Mouse (Mus musculus): ENCODE measurements around the gene Smyd3. TPM values are rescaled to one million over a fixed set of nuclear protein-coding genes. Genes with fewer than 3 reads are reported as not detected.

The Smyd3 gene
- polyA plus RNA-seq, 1 experiment from 2014 or later = 9.5 TPM

- no peaks in the 10 kb centered on the region for H3K9me3 ChIP-seq (replicated peaks)
Measured at GRCm38 (mm10) chr1:178940353-178940752, 577.5 kb downstream of the Smyd3 start.

DNA sequence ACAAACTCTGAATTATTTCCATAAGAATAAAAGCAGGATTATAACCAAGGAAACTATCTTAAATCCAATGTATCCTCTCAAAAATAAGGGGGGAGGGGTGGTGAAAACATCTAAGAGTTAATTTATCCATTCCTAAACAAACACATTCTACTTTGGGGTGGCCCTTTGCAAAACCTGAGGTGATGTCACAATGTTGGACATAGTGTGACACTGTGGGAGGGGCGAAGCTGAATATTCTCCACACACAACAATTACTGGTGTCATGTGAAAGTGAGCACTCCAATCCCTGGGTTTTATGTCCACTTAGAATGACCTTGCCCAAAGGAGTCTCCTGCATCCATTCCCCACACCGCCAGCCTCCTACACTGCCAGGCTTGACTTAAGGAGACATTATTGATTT lies 580.9 kb downstream of the Smyd3 start:
- no peak for ATAC-seq
- peaks cover 9% of the 10 kb centered on the region; the same call in 1 of the 2 replicates for H3K27me3 ChIP-seq (replicated peaks)
- H3K4me2 ChIP-seq = no peak overlapping the region
- H3K27ac ChIP-seq = no peak overlapping the region
- H3K4me3 ChIP-seq = no peak overlapping the region
- H3K9ac ChIP-seq = no peak overlapping the region
- no peaks in the 10 kb centered on the region for H3K36me3 ChIP-seq
- no peaks in the 10 kb centered on the region for H3K4me1 ChIP-seq
- H3K9me3 ChIP-seq (replicated peaks) = no peaks in the 10 kb centered on the region
- 68% methylated on average over 2 of the region's 2 CpGs for WGBS (ENCODE audit: insufficient replicate concordance)

More at GRCm38 (mm10) chr1:178940353-178940752, 577.5 kb downstream of the Smyd3 start:
- 0 out of 2 replicates have a peak, but pooled peaks cover 9% of the 10 kb centered on the region for H3K27me3 ChIP-seq (replicated peaks)
- no peaks in the 10 kb centered on the region for H3K36me3 ChIP-seq
- ATAC-seq = no peak
- no peak overlapping the region for H3K4me2 ChIP-seq
- WGBS (ENCODE audit: insufficient replicate concordance) = 68% methylated on average over 4 of the region's 4 CpGs
- no peaks in the 10 kb centered on the region for H3K4me1 ChIP-seq
- H3K9ac ChIP-seq = no peak overlapping the region
- H3K27ac ChIP-seq = no peak overlapping the region
- H3K4me3 ChIP-seq = no peak overlapping the region

GRCm38 (mm10) chr1:178936457-178936856 lies 581.4 kb downstream of the Smyd3 start:
- no peaks in the 10 kb centered on the region for H3K4me1 ChIP-seq
- WGBS (ENCODE audit: insufficient replicate concordance) = 47% methylated on average over 4 of the region's 4 CpGs

DNA sequence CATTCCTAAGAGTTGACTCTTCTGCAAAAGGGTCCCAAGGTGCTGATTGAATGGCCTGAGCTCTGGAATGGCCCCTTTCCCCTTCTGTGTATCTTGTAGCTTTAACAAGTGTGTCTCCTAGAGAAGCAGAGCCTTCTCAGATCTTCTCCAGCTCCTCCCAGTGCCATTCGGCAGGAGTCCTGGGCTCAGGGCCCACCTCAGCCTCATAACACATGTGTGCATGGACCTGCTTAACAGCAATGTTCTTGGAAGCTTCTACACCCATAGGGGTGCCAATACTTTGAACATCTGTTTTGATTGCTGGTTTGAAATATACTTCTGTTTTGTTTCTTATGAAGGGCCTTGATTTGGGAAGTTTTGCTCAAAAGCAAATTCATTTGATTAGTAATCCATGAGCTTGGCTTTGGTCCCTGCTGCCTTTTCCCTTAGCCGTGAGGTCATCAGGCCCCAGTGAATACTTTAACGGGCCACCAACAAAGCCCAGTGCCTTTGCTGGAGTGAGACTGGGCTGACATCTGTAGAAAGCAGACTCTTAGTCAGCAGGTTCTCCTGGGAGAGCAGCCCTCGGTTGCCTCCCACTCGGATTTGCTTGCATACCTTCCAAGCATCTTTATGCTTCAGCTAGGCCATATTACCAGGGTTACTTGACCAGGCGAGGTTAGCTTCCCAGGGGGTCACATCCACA lies 583.7 kb downstream of the Smyd3 start:
- Histone ChIP-seq H3K36me3 (no peaks in the 10 kb centered on the region), H3K27ac (no peak overlapping the region), H3K9me3 (replicated peaks) (no peaks in the 10 kb centered on the region), H3K4me2 (no peak overlapping the region), H3K4me3 (no peak overlapping the region), H3K27me3 (replicated peaks) (peaks cover 5% of the 10 kb centered on the region; the same call in 1 of the 2 replicates), H3K9ac (no peak overlapping the region), H3K4me1 (no peaks in the 10 kb centered on the region)
- WGBS (ENCODE audit: insufficient replicate concordance) = 65% methylated on average over 6 of the region's 6 CpGs
- ATAC-seq = no peak

More at GRCm38 (mm10) chr1:178936457-178936856, 581.4 kb downstream of the Smyd3 start:
- H3K27ac ChIP-seq = no peak overlapping the region
- no peaks in the 10 kb centered on the region for H3K36me3 ChIP-seq
- no peak overlapping the region for H3K4me2 ChIP-seq
- no peak overlapping the region for H3K9ac ChIP-seq
- no peak for ATAC-seq
- no peak overlapping the region for H3K4me3 ChIP-seq
- H3K9me3 ChIP-seq (replicated peaks) = no peaks in the 10 kb centered on the region
- peaks cover 7% of the 10 kb centered on the region; the same call in 1 of the 2 replicates for H3K27me3 ChIP-seq (replicated peaks)

DNA sequence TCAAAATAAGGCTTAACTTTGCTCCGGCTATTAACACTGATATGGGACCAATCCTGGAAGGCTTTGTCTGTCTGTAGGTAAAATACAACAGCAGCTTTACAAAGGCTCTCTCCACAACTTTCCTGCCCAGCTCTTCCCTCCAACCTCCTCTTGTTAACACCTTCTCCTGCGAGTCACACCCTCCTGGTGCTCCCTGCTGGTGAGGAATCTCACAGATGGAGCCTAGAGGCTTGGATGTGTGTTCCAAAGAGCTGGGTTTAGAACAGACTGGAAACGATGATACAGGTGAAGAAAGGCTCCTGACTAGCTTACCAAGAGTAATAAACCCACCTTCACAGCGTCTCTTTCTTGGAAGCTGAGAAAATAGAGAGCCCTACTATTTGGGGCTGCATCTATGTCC lies 588.3 kb downstream of the Smyd3 start:
- H3K36me3 ChIP-seq = no peaks in the 10 kb centered on the region
- no peak overlapping the region for H3K4me3 ChIP-seq
- no peak overlapping the region for H3K4me2 ChIP-seq
- no peaks in the 10 kb centered on the region for H3K4me1 ChIP-seq
- no peak for ATAC-seq
- H3K27me3 ChIP-seq (replicated peaks) = peaks cover 5% of the 10 kb centered on the region; the same call in 1 of the 2 replicates
- H3K27ac ChIP-seq = no peak overlapping the region
- H3K9ac ChIP-seq = no peak overlapping the region
- H3K9me3 ChIP-seq (replicated peaks) = no peaks in the 10 kb centered on the region
- 32% methylated on average over 4 of the region's 4 CpGs for WGBS (ENCODE audit: insufficient replicate concordance)

DNA sequence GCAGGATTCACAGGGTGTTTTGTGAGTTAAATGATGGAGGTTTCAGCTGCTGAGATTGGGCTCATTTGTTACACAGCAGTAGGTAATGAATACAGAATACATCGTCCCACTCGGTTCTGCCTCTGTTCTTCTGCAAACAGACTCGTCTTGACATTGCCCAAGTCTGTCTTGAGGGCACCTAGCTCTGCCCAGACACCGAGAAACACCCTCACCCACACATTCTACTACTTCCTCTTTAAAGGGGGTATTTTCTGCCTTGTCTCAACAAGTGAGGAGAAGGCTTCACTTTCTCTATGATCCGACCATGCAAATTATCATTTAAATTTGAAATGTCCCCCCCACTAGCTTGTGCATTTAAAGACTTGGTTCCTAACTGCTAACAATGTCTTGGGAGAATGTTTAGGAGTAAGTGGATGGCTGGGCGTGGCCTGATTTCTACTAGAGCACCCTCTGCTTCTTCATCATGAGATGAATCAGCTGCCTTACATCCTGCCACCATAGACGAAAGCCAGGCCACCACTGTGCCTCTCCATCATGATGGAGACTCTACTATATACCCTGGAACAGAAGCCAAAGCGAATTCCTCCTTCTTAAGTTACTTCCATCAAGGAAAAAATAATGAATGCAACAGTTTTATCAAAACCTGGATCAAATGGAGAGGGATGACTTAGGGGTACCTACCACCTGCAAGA lies 593.2 kb downstream of the Smyd3 start:
- H3K4me1 ChIP-seq = no peaks in the 10 kb centered on the region
- no peak overlapping the region for H3K27ac ChIP-seq
- no peak for ATAC-seq
- no peaks in the 10 kb centered on the region for H3K9me3 ChIP-seq (replicated peaks)
- no peak overlapping the region for H3K4me3 ChIP-seq
- WGBS (ENCODE audit: insufficient replicate concordance) = 48% methylated on average over 8 of the region's 8 CpGs
- H3K36me3 ChIP-seq = no peaks in the 10 kb centered on the region
- H3K27me3 ChIP-seq (replicated peaks) = peaks cover 8% of the 10 kb centered on the region; the same call in 1 of the 2 replicates
- no peak overlapping the region for H3K9ac ChIP-seq
- H3K4me2 ChIP-seq = no peak overlapping the region

- no peaks in the 10 kb centered on the region for H3K9me3 ChIP-seq (replicated peaks)
- no peaks in the 10 kb centered on the region for H3K36me3 ChIP-seq
- H3K4me2 ChIP-seq = no peak overlapping the region
- no peaks in the 10 kb centered on the region for H3K4me1 ChIP-seq
- ATAC-seq = no peak
- peaks cover 40% of the 10 kb centered on the region for H3K27me3 ChIP-seq (replicated peaks)
- H3K4me3 ChIP-seq = no peak overlapping the region
- no peak overlapping the region for H3K9ac ChIP-seq
- no peak overlapping the region for H3K27ac ChIP-seq
- WGBS (ENCODE audit: insufficient replicate concordance) = 42% methylated on average over 31 of the region's 31 CpGs
Measured at GRCm38 (mm10) chr1:178917194-178917902, 600.5 kb downstream of the Smyd3 start.

GRCm38 (mm10) chr1:178915056-178915455 lies 602.8 kb downstream of the Smyd3 start:
- ATAC-seq = no peak
- 61% methylated on average over 12 of the region's 12 CpGs for WGBS (ENCODE audit: insufficient replicate concordance)
- H3K9ac ChIP-seq = no peak overlapping the region
- no peaks in the 10 kb centered on the region for H3K9me3 ChIP-seq (replicated peaks)
- H3K27ac ChIP-seq = no peak overlapping the region
- H3K4me1 ChIP-seq = no peaks in the 10 kb centered on the region
- peaks cover 39% of the 10 kb centered on the region for H3K27me3 ChIP-seq (replicated peaks)
- H3K4me3 ChIP-seq = no peak overlapping the region
- no peak overlapping the region for H3K4me2 ChIP-seq
- H3K36me3 ChIP-seq = no peaks in the 10 kb centered on the region

DNA sequence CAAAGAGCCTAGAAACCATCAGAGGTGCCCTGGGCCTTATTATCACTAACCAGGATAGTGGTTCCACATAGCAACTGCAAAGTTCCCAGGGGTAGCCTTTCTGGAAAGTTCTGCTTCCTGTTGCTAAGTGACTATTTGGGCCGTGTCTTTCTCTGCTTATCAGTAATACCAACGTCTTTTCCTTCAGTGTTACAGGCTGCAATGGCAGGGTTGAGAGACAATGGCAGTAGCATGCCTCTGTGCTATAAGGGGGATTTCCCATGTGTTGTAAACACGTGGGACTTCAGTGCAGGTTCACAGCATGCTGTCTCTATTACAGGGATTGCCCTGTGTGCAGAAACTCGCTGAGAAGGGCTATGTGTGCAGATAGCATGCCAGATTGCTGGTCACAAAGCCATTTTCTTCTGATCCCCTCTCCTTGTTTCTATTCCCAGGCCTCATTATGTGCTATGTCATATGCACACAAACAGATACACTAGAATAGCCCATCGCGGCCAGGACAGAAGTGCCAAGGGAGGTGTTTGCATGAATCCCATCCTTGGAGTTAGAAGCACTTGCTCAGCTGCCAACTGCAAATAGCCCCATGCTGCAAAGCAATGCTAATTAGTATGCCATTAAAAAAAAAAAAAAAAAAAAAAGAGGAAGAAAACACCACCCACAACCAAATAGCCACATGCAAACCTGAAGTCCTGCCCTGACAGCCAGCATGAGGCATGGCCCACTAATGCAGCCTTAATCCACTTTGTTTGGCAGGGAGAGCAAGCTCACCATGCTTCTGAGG lies 604.7 kb downstream of the Smyd3 start:
- Histone ChIP-seq H3K36me3 (no peaks in the 10 kb centered on the region), H3K9me3 (replicated peaks) (no peaks in the 10 kb centered on the region), H3K27ac (no peak overlapping the region), H3K9ac (no peak overlapping the region), H3K27me3 (replicated peaks) (peaks cover 26% of the 10 kb centered on the region), H3K4me2 (no peak overlapping the region), H3K4me1 (no peaks in the 10 kb centered on the region), H3K4me3 (no peak overlapping the region)
- ATAC-seq = no peak
- 36% methylated on average over 6 of the region's 6 CpGs for WGBS (ENCODE audit: insufficient replicate concordance)

DNA sequence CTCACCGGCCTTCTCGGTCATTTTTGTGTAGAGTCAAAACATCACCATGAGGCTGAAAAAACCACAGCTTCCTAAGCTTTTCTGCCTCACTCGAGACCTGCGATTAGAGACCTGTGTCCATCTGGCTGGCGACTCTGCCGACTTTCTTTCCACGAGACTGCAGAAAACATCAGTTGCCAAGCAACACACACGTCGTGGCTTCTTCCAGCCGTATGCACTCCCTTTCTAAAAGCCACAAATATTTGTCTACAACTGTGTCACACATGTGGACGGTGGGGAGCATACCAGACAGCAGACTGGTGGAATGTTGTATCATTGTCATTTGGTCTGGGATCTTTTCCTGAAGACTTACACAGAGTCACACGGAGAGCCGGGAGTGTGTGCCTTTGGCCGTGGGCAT lies 606.9 kb downstream of the Smyd3 start:
- no peak for ATAC-seq
- Histone ChIP-seq H3K4me1 (no peaks in the 10 kb centered on the region), H3K27me3 (replicated peaks) (peaks cover 6% of the 10 kb centered on the region; the same call in 1 of the 2 replicates), H3K36me3 (no peaks in the 10 kb centered on the region), H3K9me3 (replicated peaks) (no peaks in the 10 kb centered on the region), H3K27ac (no peak overlapping the region), H3K4me2 (no peak overlapping the region), H3K4me3 (no peak overlapping the region), H3K9ac (no peak overlapping the region)
- WGBS (ENCODE audit: insufficient replicate concordance) = 58% methylated on average over 14 of the region's 14 CpGs

All from liver, embryonic 12.5 days (tissue).